Mouse (Mus musculus) intestine, embryonic 14.5 days (tissue): ENCODE data around the gene Rnf220. TPM values are rescaled to one million over a fixed set of nuclear protein-coding genes. Genes with fewer than 3 reads are reported as not detected.

Experiments used
- ATAC-seq: fragments of 200-750 bp; cut with Nextera tagmentation; replicated peaks from 2 replicates; pipeline ENCODE4 v1.8.0; 2017; ENCODE audit warnings: low read depth, moderate number of reproducible peaks, moderate TSS enrichment, moderate library complexity; ENCODE audit not compliant: low FRiP score, low TSS enrichment
- DNase-seq: peaks from one replicate; pipeline ENCODE4 v3.0.0-alpha.2; 2018; ENCODE audit warnings: low spot score
- H3K27ac ChIP-seq: fragments of 300-500 bp; sonication (generic); 2 replicates; pipeline ENCODE4 v1.5.1; 2014; ENCODE audit warnings: low read depth, mild to moderate bottlenecking, control low read depth
- H3K27me3 ChIP-seq: fragments of 300-500 bp; sonication (generic); replicated peaks from 2 replicates; pipeline ENCODE4 v1.6.1; 2014; ENCODE audit warnings: low read length, control low read depth; ENCODE audit not compliant: control insufficient read depth, insufficient read depth
- H3K36me3 ChIP-seq: fragments of 300-500 bp; sonication (generic); 2 replicates; pipeline ENCODE4 v1.6.1; 2014; ENCODE audit warnings: low read length, control low read depth; ENCODE audit not compliant: control insufficient read depth, insufficient read depth
- H3K4me1 ChIP-seq: fragments of 300-500 bp; sonication (generic); replicated peaks from 2 replicates; pipeline ENCODE4 v1.6.1; 2014; ENCODE audit warnings: low read length, control low read depth, mixed read lengths; ENCODE audit not compliant: control insufficient read depth, insufficient read depth
- H3K4me2 ChIP-seq: fragments of 300-500 bp; sonication (generic); 2 replicates; pipeline ENCODE4 v1.6.1; 2014; ENCODE audit warnings: low read length
- H3K4me3 ChIP-seq: fragments of 300-500 bp; sonication (generic); 2 replicates; pipeline ENCODE4 v1.5.1; 2014; ENCODE audit warnings: low read depth, low read length, control low read depth, mixed read lengths
- H3K9ac ChIP-seq: fragments of 300-500 bp; sonication (generic); 2 replicates; pipeline ENCODE4 v1.6.1; 2014; ENCODE audit warnings: mild to moderate bottlenecking, low read length
- H3K9me3 ChIP-seq: fragments of 300-500 bp; sonication (generic); 2 replicates; pipeline ENCODE4 v1.6.1; 2016; ENCODE audit warnings: low read length, control low read depth; ENCODE audit not compliant: control insufficient read depth
- WGBS: fragments of 180-500 bp; shearing (Covaris S2); extraction: QIAGEN DNeasy Blood & Tissue Kit; methylation state at CpG from one replicate; pipeline ENCODE4 v1.1.7; 2014; 5-methylcytosine and 5-hydroxymethylcytosine counted together
- polyA plus RNA-seq: library from polyadenylated mRNA; unstranded; fragments of >200 nt; fragmentation: Nextera tagmentation; extraction: Ambion mirVana; gene quantifications from 2 replicates; pipeline ENCODE4 v1.2.1, GENCODE M21; 2014

Rnf220 gene
- polyA plus RNA-seq, 1 experiment from 2014 or later, result 65.1 TPM

DNA sequence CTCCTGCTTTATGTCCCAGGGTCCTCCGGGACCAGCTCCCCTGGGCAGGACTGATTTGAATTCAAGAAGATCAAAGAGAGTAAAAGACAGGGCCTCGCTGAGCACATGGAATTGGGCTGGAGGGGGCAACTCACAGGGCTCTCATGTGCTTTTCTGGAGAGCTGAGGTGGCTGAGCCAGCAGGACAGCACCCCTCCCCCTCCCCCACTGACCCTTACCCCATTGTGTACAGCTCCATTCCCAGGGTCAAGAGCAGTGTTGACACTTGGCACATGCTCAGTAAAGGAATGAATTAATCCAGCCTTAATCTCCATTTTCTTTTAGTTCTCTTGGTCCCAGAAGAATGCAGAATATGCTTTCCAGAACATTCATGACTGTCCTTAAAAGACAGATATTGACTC, 125.0 kb downstream of the Rnf220 start:
- Histone ChIP-seq H3K4me3 (no peak overlapping the region), H3K4me1 (peaks cover 14% of the 10 kb centered on the region), H3K9ac (no peak overlapping the region), H3K36me3 (no peaks in the 10 kb centered on the region), H3K27ac (no peak overlapping the region), H3K9me3 (no peaks in the 10 kb centered on the region), H3K4me2 (no peak overlapping the region), H3K27me3 (no peaks in the 10 kb centered on the region)
- WGBS, result 37% methylated on average over 2 of the region's 2 CpGs
- no peak for DNase-seq
- ATAC-seq, result no peak

- no peak for DNase-seq
- WGBS, result 30% methylated on average over 5 of the region's 5 CpGs
- no peak overlapping the region for H3K27ac ChIP-seq
Measured at GRCm38 (mm10) chr4:117370354-117370753, 126.5 kb downstream of the Rnf220 start.

DNA sequence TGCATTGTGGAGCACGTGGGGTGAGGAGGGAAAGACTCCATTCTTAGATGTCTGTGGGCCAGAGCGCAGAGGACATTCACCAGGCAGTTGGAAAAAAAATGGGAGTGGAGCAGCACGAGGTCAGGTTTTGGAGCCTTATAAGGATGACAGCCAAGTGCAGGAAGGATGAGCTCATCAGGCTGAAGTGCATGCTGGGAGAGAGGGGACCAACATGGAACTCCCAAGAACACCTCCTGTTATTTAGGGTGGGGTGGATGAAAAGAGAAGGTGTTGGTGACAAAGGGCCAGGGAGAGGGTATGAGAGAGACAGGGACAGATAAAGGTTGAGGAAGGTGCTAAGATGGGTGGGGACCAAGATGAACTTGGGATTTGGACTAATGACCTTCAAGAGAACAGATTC, 127.3 kb downstream of the Rnf220 start:
- ATAC-seq (no peak), DNase-seq (no peak)
- WGBS, result 56% methylated on average over 3 of the region's 3 CpGs
- no peak overlapping the region for H3K4me2 ChIP-seq
- H3K9me3 ChIP-seq, result no peaks in the 10 kb centered on the region
- no peaks in the 10 kb centered on the region for H3K36me3 ChIP-seq
- no peak overlapping the region for H3K4me3 ChIP-seq
- no peaks in the 10 kb centered on the region for H3K27me3 ChIP-seq
- peaks cover 14% of the 10 kb centered on the region for H3K4me1 ChIP-seq
- H3K9ac ChIP-seq, result no peak overlapping the region
- H3K27ac ChIP-seq, result no peak overlapping the region

More at GRCm38 (mm10) chr4:117370354-117370753, 126.5 kb downstream of the Rnf220 start:
- Histone ChIP-seq H3K27me3 (no peaks in the 10 kb centered on the region), H3K4me3 (no peak overlapping the region), H3K9ac (no peak overlapping the region), H3K4me2 (no peak overlapping the region), H3K4me1 (peaks cover 14% of the 10 kb centered on the region), H3K36me3 (no peaks in the 10 kb centered on the region), H3K9me3 (no peaks in the 10 kb centered on the region)
- no peak for ATAC-seq

GRCm38 (mm10) chr4:117367365-117367764, 129.5 kb downstream of the Rnf220 start:
- H3K9me3 ChIP-seq, result no peaks in the 10 kb centered on the region
- ATAC-seq, result no peak
- DNase-seq, result no peak
- H3K4me3 ChIP-seq, result no peak overlapping the region
- no peaks in the 10 kb centered on the region for H3K27me3 ChIP-seq
- H3K9ac ChIP-seq, result no peak overlapping the region
- no peak overlapping the region for H3K4me2 ChIP-seq
- H3K27ac ChIP-seq, result no peak overlapping the region
- no peaks in the 10 kb centered on the region for H3K36me3 ChIP-seq
- H3K4me1 ChIP-seq, result no peaks in the 10 kb centered on the region
- 86% methylated on average over 19 of the region's 19 CpGs for WGBS

DNA sequence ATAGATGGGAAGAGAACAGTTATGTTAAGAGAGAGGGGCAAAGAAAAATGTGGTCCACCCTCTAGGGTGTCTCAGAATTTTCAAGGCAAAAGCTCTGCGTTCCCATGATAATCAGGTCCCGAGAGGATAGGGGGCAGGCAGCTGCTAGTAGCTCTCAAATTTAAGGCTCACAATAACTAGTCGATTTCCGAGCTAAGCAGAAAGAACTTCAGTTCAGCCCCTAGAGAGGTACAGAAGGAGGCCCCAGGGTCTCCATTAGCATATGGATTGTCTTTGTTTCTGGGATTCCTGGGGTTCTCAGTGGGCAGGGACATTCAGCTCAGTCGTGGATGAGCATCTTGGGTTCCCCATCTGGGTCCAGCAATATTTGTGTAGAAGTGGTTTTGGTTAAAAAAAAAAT, 134.8 kb downstream of the Rnf220 start:
- ATAC-seq (no peak), DNase-seq (no peak)
- H3K27ac ChIP-seq, result no peak overlapping the region
- 46% methylated on average over 5 of the region's 5 CpGs for WGBS
- H3K27me3 ChIP-seq, result no peaks in the 10 kb centered on the region
- no peak overlapping the region for H3K4me2 ChIP-seq
- no peak overlapping the region for H3K9ac ChIP-seq
- H3K36me3 ChIP-seq, result no peaks in the 10 kb centered on the region
- H3K4me1 ChIP-seq, result peaks cover 4% of the 10 kb centered on the region; the same call in 1 of the 2 replicates
- no peak overlapping the region for H3K4me3 ChIP-seq
- no peaks in the 10 kb centered on the region for H3K9me3 ChIP-seq

DNA sequence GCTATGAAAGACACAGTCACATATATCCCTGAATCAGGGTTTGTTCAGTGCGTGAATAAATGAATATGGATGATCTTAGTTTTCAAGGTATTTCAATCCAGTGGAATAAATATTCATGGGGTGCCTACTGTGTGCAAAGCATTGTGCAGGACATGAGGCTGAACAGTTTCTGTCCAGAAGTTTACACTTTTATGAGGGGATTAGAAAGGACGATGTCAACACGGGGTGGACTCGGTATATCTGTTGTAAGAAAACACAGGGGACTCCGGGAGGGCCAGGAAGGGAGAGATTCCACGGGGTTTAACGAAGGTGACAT, 135.3 kb downstream of the Rnf220 start:
- Histone ChIP-seq H3K36me3 (no peaks in the 10 kb centered on the region), H3K4me1 (peaks cover 4% of the 10 kb centered on the region; the same call in 1 of the 2 replicates), H3K27me3 (no peaks in the 10 kb centered on the region), H3K27ac (no peak overlapping the region), H3K9ac (no peak overlapping the region), H3K9me3 (no peaks in the 10 kb centered on the region), H3K4me2 (no peak overlapping the region), H3K4me3 (no peak overlapping the region)
- ATAC-seq (no peak), DNase-seq (no peak)
- 35% methylated on average over 7 of the region's 7 CpGs for WGBS

- ATAC-seq, result no peak
Measured at GRCm38 (mm10) chr4:117360713-117361557, 135.9 kb downstream of the Rnf220 start.

GRCm38 (mm10) chr4:117359803-117360382, 137.0 kb downstream of the Rnf220 start:
- ATAC-seq (no peak), DNase-seq (no peak)
- H3K4me1 ChIP-seq, result peaks cover 6% of the 10 kb centered on the region; the same call in 1 of the 2 replicates
- no peak overlapping the region for H3K9ac ChIP-seq
- no peak overlapping the region for H3K4me2 ChIP-seq
- H3K4me3 ChIP-seq, result no peak overlapping the region
- H3K27ac ChIP-seq, result no peak overlapping the region
- H3K27me3 ChIP-seq, result no peaks in the 10 kb centered on the region
- H3K36me3 ChIP-seq, result no peaks in the 10 kb centered on the region
- 68% methylated on average over 17 of the region's 17 CpGs for WGBS
- H3K9me3 ChIP-seq, result no peaks in the 10 kb centered on the region

More at GRCm38 (mm10) chr4:117360713-117361557, 135.9 kb downstream of the Rnf220 start:
- H3K4me1 ChIP-seq, result peaks cover 4% of the 10 kb centered on the region; the same call in 1 of the 2 replicates
- H3K4me3 ChIP-seq, result no peak overlapping the region
- H3K9ac ChIP-seq, result no peak overlapping the region
- no peak for DNase-seq
- H3K27ac ChIP-seq, result no peak overlapping the region
- H3K9me3 ChIP-seq, result no peaks in the 10 kb centered on the region
- no peak overlapping the region for H3K4me2 ChIP-seq
- no peaks in the 10 kb centered on the region for H3K36me3 ChIP-seq
- 47% methylated on average over 16 of the region's 16 CpGs for WGBS
- H3K27me3 ChIP-seq, result no peaks in the 10 kb centered on the region

DNA sequence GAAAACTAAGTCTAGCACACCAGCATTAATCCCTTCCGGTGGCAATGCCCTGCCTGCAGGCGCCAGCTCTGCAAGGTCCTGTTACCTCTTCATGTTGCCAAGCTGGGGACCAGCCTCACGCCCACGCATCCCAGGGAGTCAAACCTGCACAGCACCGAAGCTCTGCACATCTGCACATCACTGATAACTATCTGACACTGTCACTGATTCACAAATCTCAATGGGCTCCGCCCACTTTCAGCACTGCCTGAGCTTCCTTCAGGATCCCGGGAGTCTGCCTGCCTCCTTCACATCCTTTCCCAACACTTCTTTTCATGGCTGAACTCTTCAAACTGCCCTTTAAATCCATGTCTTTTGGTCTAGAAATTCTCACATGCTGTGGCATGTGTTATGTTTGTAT, 138.9 kb downstream of the Rnf220 start:
- no peak overlapping the region for H3K27ac ChIP-seq
- H3K9me3 ChIP-seq, result no peaks in the 10 kb centered on the region
- no peaks in the 10 kb centered on the region for H3K27me3 ChIP-seq
- H3K4me2 ChIP-seq, result no peak overlapping the region
- peaks cover 8% of the 10 kb centered on the region for H3K4me1 ChIP-seq
- ATAC-seq (no peak), DNase-seq (no peak)
- no peak overlapping the region for H3K4me3 ChIP-seq
- WGBS, result 61% methylated on average over 7 of the region's 7 CpGs
- no peak overlapping the region for H3K9ac ChIP-seq
- no peaks in the 10 kb centered on the region for H3K36me3 ChIP-seq
